Mouse (Mus musculus) spleen, postnatal 14 days (tissue): ENCODE measurements around the gene Colec11.

Experiments
- DNase-seq, 2 experiments: peaks; one replicate each; pipeline ENCODE4 v3.0.0; 2021 to 2022; ENCODE audit warnings: low spot score in 2 of 2

The Colec11 gene

GRCm38 (mm10) chr12:28623195-28623594, at the start of gene Colec11:
Gene Colec11 (minus strand): TSS chr12:28623377.
- DNase-seq = no peak

- no peak for DNase-seq
Measured at GRCm38 (mm10) chr12:28667287-28667686, 44.1 kb upstream of the Colec11 start.

GRCm38 (mm10) chr12:28666734-28667133, 43.6 kb upstream of the Colec11 start:
- DNase-seq = no peak

GRCm38 (mm10) chr12:28662628-28663027, 39.5 kb upstream of the Colec11 start:
- no peak for DNase-seq

GRCm38 (mm10) chr12:28649141-28650110, 26.2 kb upstream of the Colec11 start, which contains the start of gene Rnaseh1:
Gene Rnaseh1 (plus strand): TSS chr12:28649602.
- DNase-seq = peak; percentile 79 to 85

GRCm38 (mm10) chr12:28638778-28639177, 15.6 kb upstream of the Colec11 start:
- DNase-seq = no peak

GRCm38 (mm10) chr12:28636543-28636942, 13.4 kb upstream of the Colec11 start:
- no peak for DNase-seq

GRCm38 (mm10) chr12:28635535-28636476, 12.6 kb upstream of the Colec11 start, which contains the start of gene Rps7:
Gene Rps7 (minus strand): TSS chr12:28635953.
- peak; percentile 84 to 89 for DNase-seq

GRCm38 (mm10) chr12:28635058-28635534, 11.9 kb upstream of the Colec11 start:
- DNase-seq = no peak

GRCm38 (mm10) chr12:28628436-28628835, 5.3 kb upstream of the Colec11 start:
- no peak for DNase-seq

GRCm38 (mm10) chr12:28627092-28627491, 3.9 kb upstream of the Colec11 start:
- no peak for DNase-seq

- DNase-seq = no peak
Measured at GRCm38 (mm10) chr12:28625407-28625806, 2.2 kb upstream of the Colec11 start.

GRCm38 (mm10) chr12:28624251-28624650, 1.1 kb upstream of the Colec11 start:
- no peak for DNase-seq

GRCm38 (mm10) chr12:28622641-28623040, 536 bp downstream of the Colec11 start:
- no peak for DNase-seq

- no peak for DNase-seq
Measured at GRCm38 (mm10) chr12:28622167-28622532, 1.0 kb downstream of the Colec11 start.

- DNase-seq = no peak
Measured at GRCm38 (mm10) chr12:28621451-28622166, 1.6 kb downstream of the Colec11 start.

- no peak for DNase-seq
Measured at GRCm38 (mm10) chr12:28617297-28617696, 5.9 kb downstream of the Colec11 start.

- no peak for DNase-seq
Measured at GRCm38 (mm10) chr12:28614401-28614800, 8.8 kb downstream of the Colec11 start.

- no peak for DNase-seq
Measured at GRCm38 (mm10) chr12:28612391-28612790, 10.8 kb downstream of the Colec11 start.

- DNase-seq = no peak
Measured at GRCm38 (mm10) chr12:28607546-28608305, 15.5 kb downstream of the Colec11 start.
